Mouse (Mus musculus) cortical plate, adult 2 months (tissue): ENCODE measurements around the gene Trpm3. TPM values are rescaled to one million over a fixed set of nuclear protein-coding genes. Genes with fewer than 3 reads are reported as not detected.

Experiments
- H3K27ac ChIP-seq: fragments of 200-500 bp; 2 replicates; pipeline ENCODE4 v1.5.1; 2012; ENCODE audit warnings: low read length, control low read depth, inconsistent platforms; ENCODE audit not compliant: insufficient read depth
- H3K4me1 ChIP-seq: fragments of 200-500 bp; 2 replicates; pipeline ENCODE4 v1.6.1; 2011; ENCODE audit warnings: low read length; ENCODE audit not compliant: control insufficient read depth, insufficient read depth
- H3K4me3 ChIP-seq: fragments of 200-500 bp; 2 replicates; pipeline ENCODE4 v1.5.1; 2011; ENCODE audit warnings: mild to moderate bottlenecking, low read length, control low read depth; ENCODE audit not compliant: insufficient read depth
- CTCF ChIP-seq: fragments of 200-500 bp; IDR thresholded peaks from 2 replicates; pipeline ENCODE4 v1.5.1; 2011; ENCODE audit warnings: mild to moderate bottlenecking, control low read depth, low read length; ENCODE audit not compliant: insufficient read depth; ENCODE audit errors: extremely low read depth
- POLR2A ChIP-seq: fragments of 200-500 bp; IDR thresholded peaks from 2 replicates; pipeline ENCODE4 v1.6.1; 2011; ENCODE audit warnings: mild to moderate bottlenecking, low read length, control low read depth; ENCODE audit not compliant: insufficient read depth; ENCODE audit errors: extremely low read depth
- polyA plus RNA-seq: library from polyadenylated mRNA; depleted of rRNA; stranded (reverse); fragments of >200 nt; gene quantifications from 2 replicates; pipeline ENCODE4 v1.2.3, GENCODE M21; 2012

The Trpm3 gene
- polyA plus RNA-seq, 1 experiment, result 16.5 TPM

- Histone ChIP-seq H3K4me3 (no peak overlapping the region), H3K4me1 (peaks cover 3% of the 10 kb centered on the region; the same call in 1 of the 2 replicates), H3K27ac (no peak overlapping the region)
- TF ChIP-seq POLR2A (no peak), CTCF (no peak)
These were observed 665.5 kb downstream of the Trpm3 start for GRCm38 (mm10) chr19:22804311-22804710.

- TF ChIP-seq CTCF (no peak), POLR2A (no peak)
- no peak overlapping the region for H3K27ac ChIP-seq
- no peaks in the 10 kb centered on the region for H3K4me1 ChIP-seq
- H3K4me3 ChIP-seq, result no peak overlapping the region
These were observed 671.4 kb downstream of the Trpm3 start for GRCm38 (mm10) chr19:22810247-22810646.

- no peak overlapping the region for H3K4me3 ChIP-seq
- H3K27ac ChIP-seq, result no peak overlapping the region
- TF ChIP-seq CTCF (no peak), POLR2A (no peak)
- no peaks in the 10 kb centered on the region; the same call in 1 of the 2 replicates for H3K4me1 ChIP-seq
These were observed 682.9 kb downstream of the Trpm3 start for GRCm38 (mm10) chr19:22821741-22822140.

- Histone ChIP-seq H3K4me3 (no peak overlapping the region), H3K4me1 (no peaks in the 10 kb centered on the region; the same call in 1 of the 2 replicates), H3K27ac (no peak overlapping the region)
- TF ChIP-seq POLR2A (no peak), CTCF (no peak)
These were observed 684.7 kb downstream of the Trpm3 start for GRCm38 (mm10) chr19:22823491-22823981.

- Histone ChIP-seq H3K27ac (no peak overlapping the region), H3K4me1 (no peaks in the 10 kb centered on the region; the same call in 1 of the 2 replicates), H3K4me3 (no peak overlapping the region)
- TF ChIP-seq CTCF, result no peak
- no peak for TF ChIP-seq POLR2A
These were observed 687.0 kb downstream of the Trpm3 start for GRCm38 (mm10) chr19:22825812-22826211.

- H3K4me1 ChIP-seq, result no peaks in the 10 kb centered on the region
- H3K27ac ChIP-seq, result no peak overlapping the region
- no peak overlapping the region for H3K4me3 ChIP-seq
- TF ChIP-seq POLR2A, result no peak
- no peak for TF ChIP-seq CTCF
These were observed 689.4 kb downstream of the Trpm3 start for GRCm38 (mm10) chr19:22828198-22828742.

- no peak for TF ChIP-seq CTCF
- no peak for TF ChIP-seq POLR2A
- Histone ChIP-seq H3K4me1 (no peaks in the 10 kb centered on the region), H3K27ac (no peak overlapping the region), H3K4me3 (no peak overlapping the region)
These were observed 702.5 kb downstream of the Trpm3 start for GRCm38 (mm10) chr19:22841081-22842040.

- TF ChIP-seq POLR2A (no peak), CTCF (no peak)
- no peak overlapping the region for H3K27ac ChIP-seq
- H3K4me3 ChIP-seq, result no peak overlapping the region
- H3K4me1 ChIP-seq, result no peaks in the 10 kb centered on the region
These were observed 703.9 kb downstream of the Trpm3 start for GRCm38 (mm10) chr19:22842697-22843096.

GRCm38 (mm10) chr19:22847696-22848095 is 708.9 kb downstream of the Trpm3 start:
- Histone ChIP-seq H3K4me1 (no peaks in the 10 kb centered on the region), H3K27ac (no peak overlapping the region), H3K4me3 (no peak overlapping the region)
- TF ChIP-seq CTCF, result no peak
- TF ChIP-seq POLR2A, result no peak
